Mouse (Mus musculus) cerebellum, adult 9-10 months (tissue): Measurements from ENCODE around the gene Map3k12.

ENCODE experiments used
- DNase-seq: peaks from one replicate; pipeline ENCODE4 v3.0.0; 2022

Gene Map3k12

DNA sequence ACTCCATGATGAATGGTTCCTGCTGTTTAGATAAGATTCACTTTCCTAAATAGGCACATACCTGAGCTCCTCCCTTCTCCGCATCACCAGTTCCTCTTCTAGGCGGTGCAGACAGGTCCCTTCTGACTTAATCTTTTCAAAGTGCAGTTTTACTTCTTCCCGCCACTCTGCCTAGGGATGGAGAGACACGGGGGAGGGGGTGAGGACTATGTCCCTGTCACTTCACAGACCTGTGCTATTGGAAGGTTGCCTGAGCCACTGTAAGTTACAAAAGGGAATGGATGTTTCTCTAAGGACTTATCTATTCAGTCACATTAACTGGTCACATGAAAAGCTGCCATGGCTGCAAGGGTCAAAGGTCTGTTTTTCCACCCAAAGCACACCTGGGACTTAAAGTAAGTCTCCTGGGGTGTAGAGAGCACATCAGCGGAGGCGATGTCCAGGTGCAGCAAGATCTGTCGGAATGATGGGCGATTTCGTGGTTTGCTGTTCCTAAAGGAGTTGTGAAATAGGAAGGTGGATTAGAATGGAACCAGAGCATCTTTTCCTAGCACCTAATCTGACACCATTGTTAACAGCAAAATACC is 14.5 kb downstream of the Map3k12 start:
- peak; percentile 24 for DNase-seq

DNA sequence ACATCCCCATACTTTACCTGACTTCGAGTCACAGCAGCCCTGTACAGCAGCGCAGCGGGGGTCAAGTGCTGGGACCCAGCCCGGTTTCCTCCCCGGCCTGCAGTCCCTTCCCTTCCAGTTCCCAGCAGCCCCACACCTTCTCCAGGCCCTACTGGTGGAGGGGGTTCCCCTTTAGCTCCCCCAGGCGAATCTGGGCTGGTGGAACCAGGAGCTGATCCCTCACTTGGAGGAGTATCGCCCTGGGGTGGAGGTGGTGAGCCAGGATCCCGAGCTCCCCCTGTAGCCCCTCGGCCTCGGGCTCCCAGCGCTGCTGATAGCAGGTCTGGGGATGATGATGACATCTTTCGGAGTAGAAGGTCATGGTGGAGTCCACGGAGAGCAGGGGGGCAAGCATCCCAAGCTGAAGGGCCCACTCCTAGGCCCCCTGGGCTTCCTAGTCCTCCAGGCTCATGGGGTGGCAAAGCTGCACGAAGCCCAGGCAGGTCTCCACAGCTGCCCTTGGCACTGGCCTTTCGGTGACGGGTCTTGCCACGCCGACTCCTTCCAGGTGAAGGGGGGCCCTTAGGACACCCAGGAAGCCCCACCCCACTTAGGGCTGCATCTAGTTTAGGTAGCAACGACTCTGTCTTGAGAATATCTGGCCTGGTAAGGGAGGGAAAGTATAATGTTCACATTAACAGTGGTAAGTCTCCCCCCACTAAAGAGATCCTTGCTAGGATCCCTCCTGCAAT is 15.6 kb downstream of the Map3k12 start:
- DNase-seq, result no peak

- no peak for DNase-seq
Observed at GRCm38 (mm10) chr15:102500479-102500878, 16.4 kb downstream of the Map3k12 start.

DNA sequence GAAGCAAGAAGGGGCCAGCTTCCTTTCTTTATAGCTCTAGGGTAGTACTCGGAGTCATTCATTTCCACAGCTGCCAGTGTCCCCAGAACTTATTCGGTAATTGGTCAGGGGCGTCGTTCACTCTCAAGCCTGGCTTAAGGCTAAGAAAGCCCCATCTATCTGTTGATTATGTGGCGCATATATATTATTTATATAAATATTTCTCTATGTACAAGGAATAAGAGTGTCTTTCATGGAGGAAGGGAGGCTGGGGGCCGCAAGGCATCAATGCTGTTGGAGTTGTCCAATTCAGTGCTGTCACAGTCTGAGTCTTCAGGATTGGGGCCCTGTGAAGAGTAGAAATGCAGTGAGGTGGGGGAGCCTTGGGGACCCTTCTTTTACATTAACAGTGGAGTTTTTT is 17.0 kb downstream of the Map3k12 start:
- DNase-seq, result peak; percentile 14

- peak; percentile 26 for DNase-seq
Observed at GRCm38 (mm10) chr15:102499370-102499769, 17.5 kb downstream of the Map3k12 start.

- DNase-seq, result no peak
Observed at GRCm38 (mm10) chr15:102498322-102498721, 18.5 kb downstream of the Map3k12 start.

DNA sequence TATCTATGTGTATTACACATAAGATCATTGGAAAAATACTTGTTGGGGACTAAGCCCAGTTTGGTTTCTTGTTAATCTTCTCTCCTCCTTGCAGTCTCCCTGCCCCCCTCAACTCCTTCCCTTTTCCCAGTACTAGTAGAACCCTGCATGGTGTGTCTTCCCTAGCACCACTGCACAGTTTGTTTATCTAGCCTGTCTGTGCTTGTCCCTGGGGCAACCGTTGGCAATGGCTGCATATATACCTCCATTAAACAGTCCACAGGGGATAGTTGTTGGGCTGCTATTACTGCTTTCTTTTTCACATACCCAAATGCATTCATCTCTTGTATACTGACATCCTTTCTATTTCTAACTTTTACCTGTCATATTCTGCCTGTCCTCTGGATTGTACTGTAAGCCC is 29.2 kb downstream of the Map3k12 start:
- DNase-seq, result no peak

DNA sequence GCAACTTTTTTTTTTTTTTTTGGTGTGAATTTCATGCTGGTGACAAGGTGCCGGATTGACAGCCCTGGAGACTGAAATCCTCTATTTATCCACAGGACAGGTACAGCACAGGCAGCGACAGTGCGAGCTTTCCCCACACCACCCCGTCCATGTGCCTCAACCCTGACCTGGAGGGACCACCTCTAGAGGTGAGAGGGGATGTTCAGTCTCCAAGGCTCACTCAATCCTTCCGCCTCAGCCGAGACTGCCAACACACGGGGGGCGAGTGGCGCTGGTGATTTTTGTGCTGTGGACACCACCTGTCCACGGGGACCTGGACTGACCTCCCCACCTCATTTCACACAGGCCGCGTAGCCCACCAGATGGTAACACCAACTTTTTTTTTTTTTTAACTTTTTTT is 31.0 kb downstream of the Map3k12 start:
- DNase-seq, result no peak

DNA sequence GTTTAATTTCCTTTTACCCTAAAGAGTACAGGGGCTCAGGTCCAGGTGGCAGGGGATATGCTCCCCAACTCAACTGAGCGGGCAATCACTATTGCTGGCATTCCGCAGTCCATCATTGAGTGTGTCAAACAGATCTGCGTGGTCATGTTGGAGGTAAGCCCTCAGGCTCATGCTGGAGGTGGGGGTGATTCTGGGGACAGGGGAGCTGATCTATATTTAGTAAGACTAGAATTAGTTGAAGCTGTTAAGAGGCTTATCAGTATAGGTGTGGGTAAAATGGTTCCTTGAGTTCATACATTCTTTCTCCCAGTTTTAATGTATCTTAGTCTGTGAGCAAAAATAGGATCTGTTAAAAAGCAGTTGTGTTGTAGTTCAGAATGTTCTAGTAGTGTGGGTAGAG is 33.7 kb downstream of the Map3k12 start:
- no peak for DNase-seq

DNA sequence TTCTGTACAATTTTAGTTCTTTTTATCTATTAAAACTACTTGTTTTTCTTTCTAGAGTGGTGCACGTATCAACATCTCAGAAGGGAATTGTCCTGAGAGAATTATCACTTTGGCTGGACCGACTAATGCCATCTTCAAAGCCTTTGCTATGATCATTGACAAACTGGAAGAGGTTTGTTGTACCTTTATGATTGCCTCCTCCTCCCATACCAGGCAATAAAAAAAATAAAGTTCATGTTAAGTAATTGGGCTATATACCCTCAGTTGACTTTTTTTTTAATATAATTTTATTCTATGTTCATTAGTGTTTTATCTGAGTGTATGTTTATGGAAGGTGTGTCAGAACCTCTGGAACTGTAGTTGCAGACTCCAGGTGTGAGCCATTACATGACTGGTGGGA is 42.3 kb downstream of the Map3k12 start:
- DNase-seq, result no peak

- peak; percentile 52 for DNase-seq
Observed at GRCm38 (mm10) chr15:102473246-102473645, 43.6 kb downstream of the Map3k12 start.

DNA sequence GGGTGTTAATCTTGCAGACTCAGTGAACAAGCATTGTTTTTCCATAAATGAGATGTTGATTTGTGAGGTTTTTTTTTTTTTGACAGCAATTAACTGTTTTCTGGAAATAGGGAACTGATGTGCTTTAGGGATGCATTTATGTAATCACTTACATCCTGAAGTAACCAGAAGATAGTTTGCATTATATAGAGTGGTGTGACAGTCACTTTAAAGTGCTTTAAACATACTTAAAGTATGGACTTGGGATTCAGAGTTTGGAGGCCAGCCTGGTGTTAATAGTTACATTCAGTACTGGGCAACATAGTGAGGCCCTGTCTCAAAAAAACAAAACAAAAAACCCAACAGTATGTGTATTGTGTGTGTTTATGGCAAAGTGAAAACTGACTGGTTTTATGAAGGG is 45.1 kb downstream of the Map3k12 start:
- DNase-seq, result peak; percentile 39

- peak; percentile 62 for DNase-seq
Observed at GRCm38 (mm10) chr15:102471295-102471645, 45.6 kb downstream of the Map3k12 start.

DNA sequence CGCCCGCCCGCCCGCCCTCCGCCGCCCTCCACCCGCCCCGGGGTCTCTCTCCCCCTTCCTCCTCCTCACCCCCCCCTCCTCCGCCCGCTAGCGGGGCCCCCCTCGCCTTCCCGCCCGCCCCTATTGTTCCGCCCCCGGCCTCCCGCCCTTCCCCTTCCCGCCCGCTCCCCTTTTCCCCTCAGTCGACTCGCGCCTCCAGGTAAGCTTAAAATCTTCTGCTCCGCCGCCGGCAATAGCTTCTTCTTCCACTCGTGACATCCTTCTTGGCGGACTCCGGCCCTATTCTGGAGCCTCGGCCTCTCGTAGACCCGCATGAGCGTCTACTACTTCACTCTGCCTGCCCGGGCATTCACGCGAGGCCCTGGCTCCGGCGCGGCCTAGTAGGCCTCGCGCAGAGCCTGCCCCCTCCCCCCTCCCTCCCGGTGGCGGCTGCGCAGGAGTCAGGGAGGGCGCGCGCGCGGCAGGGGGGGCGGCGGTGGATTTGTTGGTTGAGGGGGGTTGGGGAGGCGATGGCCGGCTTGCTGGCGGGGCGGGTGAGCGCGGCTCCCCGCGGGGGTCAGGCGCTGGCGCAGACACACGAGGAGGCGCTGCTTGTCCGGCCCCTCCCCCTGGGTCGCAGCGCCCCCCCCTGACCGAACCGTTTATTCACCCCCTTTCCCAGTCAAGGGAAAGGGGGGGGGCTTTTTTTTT is 46.1 kb downstream of the Map3k12 start:
- DNase-seq, result peak; percentile 86

DNA sequence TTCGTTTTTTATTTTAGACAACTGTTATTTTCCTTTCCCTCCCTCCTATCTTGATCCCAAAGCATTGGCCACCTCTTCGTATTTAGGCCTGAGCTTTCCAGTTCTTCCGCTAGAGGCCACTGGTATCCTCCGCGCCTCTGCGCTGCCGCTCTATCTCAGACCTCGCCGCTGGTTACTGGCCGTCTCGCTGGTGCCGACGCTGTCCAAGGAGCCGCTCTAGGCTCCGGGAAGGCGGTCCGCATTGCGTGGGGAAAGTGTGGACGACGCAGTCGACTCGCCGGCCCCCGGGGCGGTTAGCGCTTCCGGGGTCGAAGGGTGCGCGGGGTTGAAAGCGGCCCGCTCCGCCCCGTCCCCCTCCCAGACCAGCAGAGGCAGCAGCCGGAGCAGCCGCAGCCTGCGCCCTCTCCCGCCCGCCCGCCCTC is 46.7 kb downstream of the Map3k12 start, which contains the start of gene Pcbp2:
TSS of gene Pcbp2 (plus strand) at position 357 of the 422 bp plus-strand sequence.
- peak; percentile 96 for DNase-seq

GRCm38 (mm10) chr15:102468675-102469370 is 48.0 kb downstream of the Map3k12 start:
- peak; percentile 43 for DNase-seq

DNA sequence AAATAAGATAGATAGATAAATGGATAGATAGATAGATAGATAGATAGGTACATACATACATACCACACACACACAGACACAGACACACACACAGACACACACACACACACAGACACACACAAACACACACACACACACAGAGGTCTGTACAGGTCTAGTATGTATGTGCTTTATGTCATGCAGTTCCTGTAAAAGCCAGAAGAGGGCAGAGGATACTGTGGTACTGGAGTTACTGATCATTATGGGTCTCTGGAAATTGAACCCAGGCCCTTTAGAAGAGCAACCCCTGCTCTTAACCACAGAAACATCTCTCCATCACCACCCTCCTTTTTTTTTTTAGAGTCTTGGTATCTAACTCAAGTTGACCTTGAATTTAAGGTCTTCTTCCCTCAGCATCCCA is 53.2 kb downstream of the Map3k12 start:
- DNase-seq, result peak; percentile 52

- no peak for DNase-seq
Observed at GRCm38 (mm10) chr15:102461430-102462075, 55.3 kb downstream of the Map3k12 start.

DNA sequence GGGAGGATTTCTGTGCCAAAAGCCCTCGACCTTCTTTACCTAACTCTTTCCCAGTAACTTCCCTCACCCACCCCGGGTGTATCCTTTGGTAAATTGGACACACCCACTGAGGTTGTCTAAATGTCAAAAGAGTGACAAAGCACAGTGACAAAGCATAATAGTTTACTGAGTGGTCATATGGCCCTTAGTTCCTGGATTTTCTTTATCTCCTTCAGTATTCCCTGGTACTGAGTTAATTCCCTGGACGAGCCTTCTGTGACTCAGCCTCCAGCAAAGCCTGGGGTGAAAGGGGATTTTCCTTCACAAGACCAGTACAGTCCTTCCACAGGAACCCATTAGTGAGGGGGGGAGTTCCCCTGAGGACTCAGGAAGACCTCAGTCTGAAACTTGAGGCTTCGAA is 55.9 kb downstream of the Map3k12 start:
- no peak for DNase-seq

GRCm38 (mm10) chr15:102460409-102460808 is 56.5 kb downstream of the Map3k12 start:
- peak; percentile 51 for DNase-seq

GRCm38 (mm10) chr15:102459847-102460246 is 57.0 kb downstream of the Map3k12 start:
- no peak for DNase-seq

DNA sequence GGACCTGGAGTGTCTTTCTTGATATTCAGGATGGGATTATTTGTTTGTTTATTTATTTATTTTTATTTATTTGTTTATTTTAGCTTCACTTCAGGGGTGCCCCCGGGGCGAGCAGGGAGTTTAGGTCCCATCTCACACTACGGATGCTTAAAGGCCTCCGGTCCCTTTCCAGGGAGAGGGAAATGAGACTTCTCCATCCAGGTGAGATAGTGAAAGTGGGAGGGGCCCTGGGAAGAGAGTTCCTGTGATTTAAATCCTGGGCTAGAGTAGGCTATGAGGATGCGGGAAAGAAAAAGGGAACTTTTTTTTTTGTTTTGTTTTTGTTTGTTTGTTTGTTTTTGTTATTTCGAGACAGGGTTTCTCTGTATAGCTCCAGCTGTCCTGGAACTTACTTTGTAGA is 57.5 kb downstream of the Map3k12 start:
- DNase-seq, result no peak

DNA sequence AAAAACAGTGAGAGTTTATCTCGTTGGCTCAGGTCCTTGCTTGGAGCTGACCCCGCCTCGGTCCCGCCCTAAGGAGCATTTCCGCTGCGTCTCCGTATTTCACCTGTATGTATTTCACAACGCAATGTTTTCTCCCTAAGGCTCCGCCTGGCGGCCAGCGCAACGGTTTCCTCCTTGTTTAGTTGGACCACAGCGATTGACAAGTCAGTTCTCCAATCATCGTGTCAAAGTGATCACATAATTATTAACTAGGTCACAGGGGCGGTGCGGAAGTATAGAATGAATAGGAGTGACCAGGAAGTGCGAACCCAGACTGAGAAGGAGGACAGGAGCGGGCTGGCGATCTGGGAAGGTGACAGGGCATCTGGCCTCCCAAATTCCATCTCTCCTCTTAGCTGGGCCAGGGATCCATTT is 58.0 kb downstream of the Map3k12 start, which contains the start of gene Prr13:
TSS of gene Prr13 (plus strand) at position 125 of the 414 bp plus-strand sequence.
- DNase-seq, result peak; percentile 99
